Mouse (Mus musculus): ENCODE results near the gene Lypd3.

DNA sequence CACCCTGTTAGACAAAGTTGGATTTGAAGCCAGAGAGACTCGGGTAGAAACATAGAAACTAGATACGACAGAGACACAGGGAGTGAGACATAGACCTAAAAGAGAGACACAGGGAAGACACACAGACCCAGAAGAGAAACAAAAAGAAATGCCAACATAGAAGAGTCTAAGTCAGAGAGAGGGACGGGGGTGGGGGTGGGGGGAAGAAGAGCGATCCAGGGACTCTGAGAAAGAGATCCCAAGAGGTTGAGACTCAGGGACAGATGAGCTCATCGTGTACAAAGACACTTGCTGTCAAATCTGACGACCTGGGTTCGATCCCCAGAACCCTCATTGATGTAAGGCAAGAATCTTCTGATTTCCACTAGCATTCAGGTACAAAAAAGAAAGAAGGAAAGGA, 24.6 kb upstream of the Lypd3 start:
- TF ChIP-seq CTCF (IDR thresholded peaks at IDR 0.05) (no peak), EP300 (IDR thresholded peaks at IDR 0.05; ENCODE audit: insufficient read depth, low read depth, low read length) (no peak)

Measured in heart, adult 2 months (tissue).